Mouse (Mus musculus) intestine, postnatal 0 days (tissue): ENCODE measurements around the gene Yap1. TPM values are rescaled to one million over a fixed set of nuclear protein-coding genes. Genes with fewer than 3 reads are reported as not detected.

ENCODE experiments used
- ATAC-seq: fragments of 200-750 bp; cut with Nextera tagmentation; 2 replicates; pipeline ENCODE4 v1.8.0; 2017; ENCODE audit warnings: mild to moderate bottlenecking, moderate TSS enrichment, moderate library complexity
- H3K27ac ChIP-seq: fragments of 300-500 bp; sonication (generic); 2 replicates; pipeline ENCODE4 v1.5.1; 2014; ENCODE audit warnings: mild to moderate bottlenecking, low read depth, low read length, moderate library complexity
- H3K27me3 ChIP-seq: fragments of 300-500 bp; sonication (generic); replicated peaks from 2 replicates; pipeline ENCODE4 v1.6.1; 2014; ENCODE audit warnings: low read length, mixed read lengths; ENCODE audit not compliant: control insufficient read depth, insufficient read depth
- H3K36me3 ChIP-seq: fragments of 300-500 bp; sonication (generic); 2 replicates; pipeline ENCODE4 v1.6.1; 2014; ENCODE audit warnings: mild to moderate bottlenecking, moderate library complexity; ENCODE audit not compliant: control insufficient read depth, insufficient read depth
- H3K4me1 ChIP-seq: fragments of 300-500 bp; sonication (generic); replicated peaks from 2 replicates; pipeline ENCODE4 v1.6.1; 2014; ENCODE audit warnings: antibody characterized with exemption, low read length, mixed read lengths; ENCODE audit not compliant: control insufficient read depth, insufficient read depth
- H3K4me2 ChIP-seq: fragments of 300-500 bp; sonication (generic); replicated peaks from 2 replicates; pipeline ENCODE4 v1.6.1; 2014; ENCODE audit warnings: low read depth, mild to moderate bottlenecking, moderate library complexity
- H3K4me3 ChIP-seq: fragments of 300-500 bp; sonication (generic); 2 replicates; pipeline ENCODE4 v1.5.1; 2014; ENCODE audit warnings: low read depth, low read length
- H3K9ac ChIP-seq: fragments of 300-500 bp; sonication (generic); 2 replicates; pipeline ENCODE4 v1.6.1; 2014; ENCODE audit warnings: mild to moderate bottlenecking, low read depth, low read length
- H3K9me3 ChIP-seq: fragments of 300-500 bp; sonication (generic); 2 replicates; pipeline ENCODE4 v1.6.1; 2016; ENCODE audit warnings: mixed run types; ENCODE audit not compliant: control insufficient read depth
- CTCF ChIP-seq: sonication (generic); IDR thresholded peaks from 2 replicates; pipeline ENCODE4 v1.5.1; 2016; ENCODE audit warnings: low read depth, mild to moderate bottlenecking, control low read depth, antibody characterized with exemption, moderate library complexity
- WGBS: fragments of 180-500 bp; shearing (Covaris S2); extraction: QIAGEN DNeasy Blood & Tissue Kit; methylation state at CpG from one replicate; pipeline ENCODE4 v1.1.7; 2014; 5-methylcytosine and 5-hydroxymethylcytosine counted together
- polyA plus RNA-seq: library from polyadenylated mRNA; unstranded; fragments of >200 nt; fragmentation: Nextera tagmentation; extraction: Ambion mirVana; gene quantifications from 2 replicates; pipeline ENCODE4 v1.2.1, GENCODE M21; 2015

The Yap1 gene
- polyA plus RNA-seq, 1 experiment from 2014 or later, result 11.4 TPM

GRCm38 (mm10) chr9:7994275-7994674 lies 10.1 kb downstream of the Yap1 start:
- 74% methylated on average over 5 of the region's 5 CpGs for WGBS
- no peaks in the 10 kb centered on the region for H3K27me3 ChIP-seq
- H3K27ac ChIP-seq, result no peak overlapping the region
- peaks cover 18% of the 10 kb centered on the region for H3K36me3 ChIP-seq
- no peaks in the 10 kb centered on the region for H3K9me3 ChIP-seq
- no peaks in the 10 kb centered on the region for H3K4me1 ChIP-seq
- no peak for TF ChIP-seq CTCF
- ATAC-seq, result no peak
- H3K4me3 ChIP-seq, result no peak overlapping the region
- no peak overlapping the region for H3K4me2 ChIP-seq
- H3K9ac ChIP-seq, result no peak overlapping the region

GRCm38 (mm10) chr9:7992651-7993050 lies 11.7 kb downstream of the Yap1 start:
- no peak for TF ChIP-seq CTCF
- WGBS, result 62% methylated on average over 3 of the region's 3 CpGs
- no peak overlapping the region for H3K27ac ChIP-seq
- no peak overlapping the region for H3K4me3 ChIP-seq
- H3K27me3 ChIP-seq, result no peaks in the 10 kb centered on the region
- no peak overlapping the region for H3K4me2 ChIP-seq
- H3K9ac ChIP-seq, result no peak overlapping the region
- ATAC-seq, result no peak
- H3K36me3 ChIP-seq, result peaks cover 20% of the 10 kb centered on the region
- H3K9me3 ChIP-seq, result no peaks in the 10 kb centered on the region
- no peaks in the 10 kb centered on the region for H3K4me1 ChIP-seq

DNA sequence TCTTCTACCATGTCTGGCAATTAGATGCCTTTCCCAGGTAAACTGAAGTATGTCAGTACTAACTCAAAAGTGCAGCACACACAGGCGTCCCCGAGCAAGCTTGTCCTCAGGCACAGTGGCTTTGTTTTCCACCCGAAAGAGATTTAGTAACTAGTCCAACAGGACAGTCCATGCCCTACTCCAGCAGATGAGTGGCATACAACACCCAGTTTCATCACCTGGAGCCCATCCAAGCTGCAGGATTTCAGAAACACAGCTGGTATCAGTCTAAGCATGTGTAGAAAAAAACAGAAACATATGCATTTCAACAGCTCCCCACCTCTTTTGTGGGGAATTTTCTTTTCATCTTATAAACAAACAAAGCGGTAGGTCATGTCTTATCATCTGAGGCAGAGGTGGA lies 13.5 kb downstream of the Yap1 start:
- no peak for TF ChIP-seq CTCF
- Histone ChIP-seq H3K4me3 (no peak overlapping the region), H3K36me3 (peaks cover 16% of the 10 kb centered on the region), H3K4me2 (no peak overlapping the region), H3K9ac (no peak overlapping the region), H3K4me1 (no peaks in the 10 kb centered on the region), H3K9me3 (no peaks in the 10 kb centered on the region), H3K27me3 (no peaks in the 10 kb centered on the region), H3K27ac (no peak overlapping the region)
- no peak for ATAC-seq
- 74% methylated on average over 4 of the region's 4 CpGs for WGBS

DNA sequence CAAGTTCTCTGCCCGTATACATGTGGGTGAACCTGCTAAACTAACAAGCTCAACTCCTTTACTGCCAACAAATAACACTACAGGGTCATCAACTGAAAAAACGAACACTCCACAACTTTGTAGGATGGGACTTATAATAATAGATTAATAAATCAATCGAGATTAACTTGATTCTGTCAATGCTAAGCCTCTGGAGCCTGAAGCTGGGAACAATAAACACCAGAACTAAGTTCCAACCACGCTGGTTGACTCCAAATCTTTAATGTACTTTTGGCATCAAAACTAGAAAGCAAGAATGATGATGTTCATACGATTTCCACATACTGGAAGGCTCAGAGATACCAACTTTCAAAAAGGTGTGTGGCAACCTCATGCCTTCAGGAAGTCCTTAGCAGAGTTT lies 17.3 kb downstream of the Yap1 start:
- no peak for ATAC-seq
- peaks cover 17% of the 10 kb centered on the region for H3K36me3 ChIP-seq

DNA sequence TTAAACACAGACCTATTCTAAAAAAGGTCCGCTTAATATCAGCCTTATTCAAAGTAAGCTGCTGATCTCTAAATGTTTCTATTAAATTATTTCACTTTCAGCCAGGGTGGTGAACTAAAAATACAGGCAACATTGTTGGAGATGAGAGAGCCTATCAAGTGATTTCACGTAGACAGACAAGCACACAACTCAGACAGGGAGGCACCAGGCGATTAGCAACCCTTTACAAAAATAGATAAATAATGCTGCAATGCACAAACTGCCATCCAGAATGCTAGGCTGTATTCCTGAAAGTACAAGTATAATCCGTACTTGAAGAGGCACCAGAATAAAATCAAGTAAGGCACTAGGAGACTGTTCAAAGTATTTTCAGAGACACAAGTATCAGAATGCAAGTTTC lies 20.1 kb downstream of the Yap1 start:
- 65% methylated on average over 4 of the region's 4 CpGs for WGBS
- no peaks in the 10 kb centered on the region for H3K9me3 ChIP-seq
- no peaks in the 10 kb centered on the region for H3K27me3 ChIP-seq
- peaks cover 9% of the 10 kb centered on the region for H3K36me3 ChIP-seq
- H3K4me1 ChIP-seq, result no peaks in the 10 kb centered on the region
- no peak for ATAC-seq
- no peak overlapping the region for H3K27ac ChIP-seq
- no peak for TF ChIP-seq CTCF
- H3K4me3 ChIP-seq, result no peak overlapping the region
- H3K4me2 ChIP-seq, result no peak overlapping the region
- no peak overlapping the region for H3K9ac ChIP-seq

More for the DNA sequence above, 17.3 kb downstream of the Yap1 start:
- no peaks in the 10 kb centered on the region for H3K4me1 ChIP-seq
- H3K4me3 ChIP-seq, result no peak overlapping the region
- no peak for TF ChIP-seq CTCF
- H3K27ac ChIP-seq, result no peak overlapping the region
- no peaks in the 10 kb centered on the region for H3K9me3 ChIP-seq
- no peak overlapping the region for H3K9ac ChIP-seq
- 80% methylated on average over 5 of the region's 5 CpGs for WGBS
- H3K4me2 ChIP-seq, result no peak overlapping the region
- no peaks in the 10 kb centered on the region for H3K27me3 ChIP-seq

DNA sequence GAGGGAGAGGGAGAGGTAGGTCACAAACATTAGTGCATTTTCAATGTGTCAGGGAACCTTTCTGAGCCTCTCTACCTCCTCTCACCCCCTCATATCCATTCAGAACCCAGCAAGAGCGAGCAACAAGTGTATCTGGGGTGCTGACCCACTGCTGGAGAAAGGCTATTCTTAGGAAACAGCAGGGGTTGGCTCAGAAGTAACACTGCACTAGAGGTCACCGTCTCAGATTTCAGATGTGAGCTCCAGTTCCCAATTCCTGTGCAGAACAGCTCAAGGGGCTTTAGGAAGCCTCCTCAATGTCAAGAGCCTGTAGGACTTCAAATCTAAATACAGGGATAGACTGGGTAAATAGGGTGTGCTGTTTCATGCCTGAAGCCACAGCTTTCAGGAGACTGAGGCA lies 20.7 kb downstream of the Yap1 start:
- Histone ChIP-seq H3K36me3 (peaks cover 9% of the 10 kb centered on the region), H3K4me3 (no peak overlapping the region), H3K4me2 (no peak overlapping the region), H3K27me3 (no peaks in the 10 kb centered on the region), H3K9ac (no peak overlapping the region), H3K9me3 (no peaks in the 10 kb centered on the region), H3K4me1 (no peaks in the 10 kb centered on the region), H3K27ac (no peak overlapping the region)
- TF ChIP-seq CTCF, result no peak
- no peak for ATAC-seq
- WGBS, result 55% methylated on average over 2 of the region's 2 CpGs

DNA sequence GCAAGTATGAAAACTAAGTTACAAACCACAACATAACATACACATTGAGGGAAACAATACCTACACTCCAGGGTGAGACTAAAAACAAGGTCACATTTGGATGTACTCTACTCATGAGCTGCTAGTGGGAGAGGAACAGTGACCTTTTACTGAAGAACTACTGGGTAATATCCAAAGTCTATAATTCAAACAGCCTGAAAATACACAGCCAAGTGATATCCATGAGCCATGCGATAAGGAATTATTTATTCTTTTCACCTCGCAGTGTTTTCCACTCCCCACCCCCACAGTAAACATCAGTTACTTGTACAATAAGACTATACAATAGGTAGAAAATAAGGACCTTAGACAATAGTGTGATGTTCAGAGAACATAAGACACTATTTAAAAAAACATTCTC lies 24.2 kb downstream of the Yap1 start:
- peaks cover 7% of the 10 kb centered on the region; the same call in 1 of the 2 replicates for H3K36me3 ChIP-seq
- WGBS, result 40% methylated on average over 2 of the region's 2 CpGs
- no peak overlapping the region for H3K9ac ChIP-seq
- H3K27me3 ChIP-seq, result no peaks in the 10 kb centered on the region
- H3K27ac ChIP-seq, result no peak overlapping the region
- H3K4me3 ChIP-seq, result no peak overlapping the region
- no peak overlapping the region for H3K4me2 ChIP-seq
- no peaks in the 10 kb centered on the region for H3K4me1 ChIP-seq
- no peak for ATAC-seq
- TF ChIP-seq CTCF, result no peak
- H3K9me3 ChIP-seq, result no peaks in the 10 kb centered on the region
